Mouse (Mus musculus) leukemia stem cell, adult 10-12 weeks (primary cell): Measurements from ENCODE around the gene Sprr1a. TPM values are rescaled to one million over a fixed set of nuclear protein-coding genes. Genes with fewer than 3 reads are reported as not detected.

ENCODE experiments used
- polyA plus RNA-seq: library from polyadenylated mRNA; stranded (reverse); fragments of >175 nt; gene quantifications from 2 replicates; pipeline ENCODE4 v1.2.3, GENCODE M21; 2012; ENCODE audit warnings: low replicate concordance

Gene Sprr1a
- polyA plus RNA-seq = not detected in 2 replicates

DNA sequence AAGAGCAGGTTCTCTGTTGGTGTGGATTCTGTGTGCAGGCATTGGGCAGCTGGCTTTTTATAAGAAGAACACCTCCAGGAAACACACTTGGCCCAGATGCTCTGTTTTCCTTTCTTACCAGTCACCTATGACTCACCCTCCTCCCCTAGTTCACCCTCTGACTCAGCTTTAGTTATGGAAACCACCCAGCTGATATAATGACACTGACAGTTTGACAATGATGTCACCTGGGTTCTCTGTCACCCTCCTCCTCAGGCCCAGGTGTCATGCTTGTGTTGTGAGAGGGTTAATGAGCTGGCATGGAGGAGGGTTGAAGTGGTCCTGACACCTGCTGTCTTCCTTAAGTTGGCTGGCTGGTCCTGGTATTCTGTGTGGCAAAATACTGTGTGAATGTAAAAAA, at the start of gene Sprr1a:
Gene Sprr1a (minus strand): TSS at position 33 of the 400 bp plus-strand sequence.

DNA sequence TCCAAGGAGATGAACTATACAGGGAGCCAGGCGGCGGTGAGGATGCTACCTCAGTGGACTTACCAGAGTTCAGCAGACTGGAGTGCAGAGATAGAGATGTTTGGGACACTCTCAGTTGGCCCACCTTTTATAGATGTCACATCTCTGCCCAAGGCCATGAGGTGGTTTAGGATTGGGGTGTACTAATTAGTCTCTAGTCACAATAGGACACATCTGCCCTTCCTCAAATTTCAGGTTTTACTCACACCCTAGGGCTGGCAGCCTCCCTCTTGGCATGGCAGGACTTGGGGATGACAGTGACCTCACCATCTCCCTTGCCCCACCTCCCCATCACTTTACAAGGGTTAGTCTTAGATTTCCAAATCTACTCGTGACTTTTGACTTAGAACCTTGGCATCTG, 48.7 kb upstream of the Sprr1a start, which contains the start of gene 2310046K23Rik:
Gene 2310046K23Rik (minus strand): TSS at position 101 of the 400 bp plus-strand sequence.

DNA sequence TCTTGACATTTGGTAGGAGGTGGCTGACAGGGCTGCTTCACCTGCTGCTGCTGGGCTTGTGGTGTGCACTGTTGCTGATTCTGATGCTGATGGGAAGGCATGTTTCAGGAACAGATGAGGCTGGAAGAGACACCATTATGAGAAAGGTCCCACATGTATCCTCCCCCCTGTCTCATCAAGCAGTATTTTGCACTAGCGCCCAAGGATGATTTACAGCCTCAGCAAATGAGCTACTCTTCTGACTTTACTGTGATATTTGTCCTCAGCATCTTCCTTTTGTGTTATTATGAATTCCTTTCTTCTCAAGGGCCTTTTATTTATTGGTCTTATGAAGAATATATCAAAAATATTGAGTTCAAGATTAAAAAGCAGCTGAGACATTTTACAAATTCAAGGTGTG, 14.7 kb upstream of the Sprr1a start, which contains the start of gene Sprr4:
Gene Sprr4 (minus strand): TSS at position 101 of the 400 bp plus-strand sequence.

DNA sequence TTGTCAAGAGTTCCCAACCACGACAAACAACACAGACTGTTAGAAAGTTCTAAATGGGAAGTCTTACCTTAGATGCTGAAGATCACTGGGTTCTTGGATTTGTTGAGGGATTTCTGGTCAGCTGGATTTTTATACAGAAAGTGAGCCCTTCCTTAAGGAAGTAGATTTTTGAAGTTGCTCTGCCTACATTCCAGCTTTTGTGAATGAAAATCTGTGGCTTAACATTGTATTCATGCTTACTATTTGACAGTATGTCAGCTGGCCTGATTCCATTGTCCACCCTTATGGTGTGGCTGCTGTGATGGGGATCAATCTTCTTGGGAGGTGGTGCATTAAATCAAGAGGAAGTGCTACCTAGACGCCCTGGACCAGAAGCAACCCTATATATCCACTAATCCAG, 27.1 kb downstream of the Sprr1a start, which contains the start of gene Sprr3:
Gene Sprr3 (minus strand): TSS at position 101 of the 400 bp plus-strand sequence.

DNA sequence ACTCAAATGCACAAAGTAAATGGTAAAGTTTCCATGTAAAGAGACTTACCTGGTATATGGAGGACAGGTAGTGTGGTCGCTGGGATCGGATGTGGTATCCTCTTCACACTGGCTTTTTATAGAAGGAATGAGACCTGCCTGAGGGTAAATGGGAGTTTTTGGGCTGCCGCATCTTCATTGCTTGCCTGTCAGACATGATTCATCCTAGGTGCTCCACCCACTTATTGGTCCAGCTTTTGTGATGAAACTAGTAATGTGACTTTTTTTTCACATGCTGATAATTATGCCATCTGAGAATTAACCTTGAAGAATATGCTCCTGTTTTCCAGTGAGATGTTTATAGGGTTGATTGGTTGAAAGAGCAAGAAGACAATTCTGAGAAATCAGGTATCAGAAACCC, 47.0 kb downstream of the Sprr1a start, which contains the start of gene Sprr1b:
Gene Sprr1b (minus strand): TSS at position 101 of the 400 bp plus-strand sequence.

Other genes with a start within 250 kb of the Sprr1a start
- not detected in 2 replicates for gene Sprr2a3, start 200.5 kb downstream of the Sprr1a start, polyA plus RNA-seq
- gene Sprr2b, start 169.3 kb downstream of the Sprr1a start, polyA plus RNA-seq = not detected in 2 replicates
- gene Sprr2d, start 146.8 kb downstream of the Sprr1a start, polyA plus RNA-seq = not detected in 2 replicates
- gene Sprr2e, start 133.8 kb downstream of the Sprr1a start, polyA plus RNA-seq = not detected in 2 replicates
- not detected in 2 replicates for gene Sprr2f, start 120.7 kb downstream of the Sprr1a start, polyA plus RNA-seq
- gene Sprr2h, start 100.2 kb downstream of the Sprr1a start, polyA plus RNA-seq = not detected in 2 replicates
- gene Sprr2i, start 77.9 kb downstream of the Sprr1a start, polyA plus RNA-seq = not detected in 2 replicates
- not detected in 2 replicates for gene Sprr2j-ps, start 67.8 kb downstream of the Sprr1a start, polyA plus RNA-seq
- gene Gm9774, start 56.5 kb downstream of the Sprr1a start, polyA plus RNA-seq = 16.3 and 26.7 TPM in 2 replicates
- not detected in 2 replicates for gene Sprr2k, start 53.3 kb downstream of the Sprr1a start, polyA plus RNA-seq
- gene Sprr1b, start 47.1 kb downstream of the Sprr1a start, polyA plus RNA-seq = not detected in 2 replicates
- not detected in 2 replicates for gene Sprr3, start 27.2 kb downstream of the Sprr1a start, polyA plus RNA-seq
- not detected in 2 replicates for gene Sprr4, start 14.6 kb upstream of the Sprr1a start, polyA plus RNA-seq
- gene 2310046K23Rik, start 48.6 kb upstream of the Sprr1a start, polyA plus RNA-seq = not detected in 2 replicates
- gene Ivl, start 87.8 kb upstream of the Sprr1a start, polyA plus RNA-seq = not detected in 2 replicates
- not detected in 2 replicates for gene Smcp, start 103.1 kb upstream of the Sprr1a start, polyA plus RNA-seq
- not detected in 2 replicates for gene 2210017I01Rik, start 121.6 kb upstream of the Sprr1a start, polyA plus RNA-seq
- not detected in 2 replicates for gene Lce6a, start 135.8 kb upstream of the Sprr1a start, polyA plus RNA-seq
- gene Lce1a1, start 162.4 kb upstream of the Sprr1a start, polyA plus RNA-seq = not detected in 2 replicates
- not detected in 2 replicates for gene Lce1b, start 171.0 kb upstream of the Sprr1a start, polyA plus RNA-seq
- gene Lce1a2, start 184.4 kb upstream of the Sprr1a start, polyA plus RNA-seq = not detected in 2 replicates
- not detected in 2 replicates for gene Lce1c, start 193.4 kb upstream of the Sprr1a start, polyA plus RNA-seq
- gene Lce1d, start 201.3 kb upstream of the Sprr1a start, polyA plus RNA-seq = not detected in 2 replicates
- gene Lce1e, start 223.2 kb upstream of the Sprr1a start, polyA plus RNA-seq = not detected in 2 replicates
- not detected in 2 replicates for gene Lce1f, start 234.5 kb upstream of the Sprr1a start, polyA plus RNA-seq